Mouse (Mus musculus): ENCODE data around the gene Kng1.

DNA sequence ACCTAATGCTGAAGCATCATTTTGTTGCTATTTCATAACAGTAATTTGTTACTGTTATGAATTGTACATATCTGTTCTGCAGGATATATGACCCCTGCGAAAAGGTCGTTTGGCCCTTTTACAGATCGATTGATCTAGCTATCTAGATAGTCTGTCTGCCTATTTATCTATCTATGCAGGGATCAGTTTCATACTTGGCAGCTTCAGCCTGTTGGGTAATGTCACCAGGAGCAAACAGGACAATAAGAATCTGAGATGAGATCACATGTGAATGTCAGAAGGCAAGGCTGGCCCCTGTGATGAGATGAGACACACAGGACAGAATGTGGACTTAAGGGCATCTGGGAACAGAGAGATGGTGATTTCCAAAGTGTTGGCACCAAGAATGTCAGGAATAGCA lies 72.6 kb downstream of the Kng1 start:
- TF ChIP-seq CTCF (IDR thresholded peaks at IDR 0.05; ENCODE audit: borderline replicate concordance, insufficient read depth, low read length), result no peak
- TF ChIP-seq POLR2A (IDR thresholded peaks at IDR 0.05; ENCODE audit: low read depth, low read length), result peak; percentile 17; the same call in 1 of the 2 replicates

All from embryonic fibroblast, embryonic 13.5 days (primary cell).